Mouse (Mus musculus): Measurements from ENCODE around the gene Rnf130. TPM values are rescaled to one million over a fixed set of nuclear protein-coding genes. Genes with fewer than 3 reads are reported as not detected.

The Rnf130 gene
- total RNA-seq, 2 experiments from 2014 or later, result 41.3 to 51.8 TPM

GRCm38 (mm10) chr11:50062116-50062515 is 37.0 kb downstream of the Rnf130 start:
- Histone ChIP-seq H3K27ac (no peak overlapping the region), H3K4me3 (no peak overlapping the region)
- intact Hi-C loops (cut with DNase I), result no loop called here
- DNase-seq, result no peak
- no peak for TF ChIP-seq CTCF (IDR thresholded peaks at IDR 0.05)

GRCm38 (mm10) chr11:50066088-50066487 is 40.9 kb downstream of the Rnf130 start:
- Histone ChIP-seq H3K4me3 (peak overlapping the region; percentile 2; the same call in 1 of the 2 replicates), H3K27ac (peak overlapping the region; percentile 61)
- DNase-seq, result no peak
- TF ChIP-seq CTCF (IDR thresholded peaks at IDR 0.05), result no peak
- intact Hi-C loops (cut with DNase I), result loop anchor here (5.0 kb wide), 1 partner anchor 39 kb away; the partner anchor contains the start of gene Rnf130

GRCm38 (mm10) chr11:50073830-50074229 is 48.7 kb downstream of the Rnf130 start:
- no peak overlapping the region for H3K4me3 ChIP-seq
- peak; percentile 26 for DNase-seq
- H3K27ac ChIP-seq, result no peak overlapping the region
- TF ChIP-seq CTCF (IDR thresholded peaks at IDR 0.05), result no peak
- intact Hi-C loops (cut with DNase I), result no loop called here

GRCm38 (mm10) chr11:50076756-50077155 is 51.6 kb downstream of the Rnf130 start:
- H3K4me3 ChIP-seq, result no peak overlapping the region
- DNase-seq, result no peak

GRCm38 (mm10) chr11:50081365-50082190 is 56.4 kb downstream of the Rnf130 start:
- no peak for TF ChIP-seq CTCF (IDR thresholded peaks at IDR 0.05)
- Histone ChIP-seq H3K27ac (no peak overlapping the region), H3K4me3 (no peak overlapping the region)
- no peak for DNase-seq
- intact Hi-C loops (cut with DNase I), result no loop called here

More at GRCm38 (mm10) chr11:50076756-50077155, 51.6 kb downstream of the Rnf130 start:
- H3K27ac ChIP-seq, result no peak overlapping the region
- intact Hi-C loops (cut with DNase I), result no loop called here
- no peak for TF ChIP-seq CTCF (IDR thresholded peaks at IDR 0.05)

GRCm38 (mm10) chr11:50086211-50086610 is 61.1 kb downstream of the Rnf130 start:
- H3K27ac ChIP-seq, result no peak overlapping the region
- H3K4me3 ChIP-seq, result no peak overlapping the region
- intact Hi-C loops (cut with DNase I), result no loop called here
- TF ChIP-seq CTCF (IDR thresholded peaks at IDR 0.05), result no peak
- no peak for DNase-seq

- Histone ChIP-seq H3K4me3 (no peak overlapping the region), H3K27ac (no peak overlapping the region)
- TF ChIP-seq CTCF (IDR thresholded peaks at IDR 0.05), result no peak
- DNase-seq, result no peak
- intact Hi-C loops (cut with DNase I), result no loop called here
Measured at GRCm38 (mm10) chr11:50089840-50090239, 64.7 kb downstream of the Rnf130 start.

- TF ChIP-seq CTCF (IDR thresholded peaks at IDR 0.05), result no peak
- H3K4me3 ChIP-seq, result no peak overlapping the region
- intact Hi-C loops (cut with DNase I), result no loop called here
- no peak for DNase-seq
- 0 out of 2 replicates have a peak overlapping the region, but pooled peaks have one; percentile 4 for H3K27ac ChIP-seq
Measured at GRCm38 (mm10) chr11:50090982-50091675, 66.0 kb downstream of the Rnf130 start.

GRCm38 (mm10) chr11:50091681-50092080 is 66.5 kb downstream of the Rnf130 start:
- Histone ChIP-seq H3K27ac (no peak overlapping the region), H3K4me3 (no peak overlapping the region)
- intact Hi-C loops (cut with DNase I), result no loop called here
- DNase-seq, result no peak
- TF ChIP-seq CTCF (IDR thresholded peaks at IDR 0.05), result no peak

GRCm38 (mm10) chr11:50095661-50096060 is 70.5 kb downstream of the Rnf130 start:
- no peak for DNase-seq
- no peak for TF ChIP-seq CTCF (IDR thresholded peaks at IDR 0.05)
- no peak overlapping the region for H3K27ac ChIP-seq
- H3K4me3 ChIP-seq, result no peak overlapping the region
- intact Hi-C loops (cut with DNase I), result no loop called here

GRCm38 (mm10) chr11:50097091-50097490 is 71.9 kb downstream of the Rnf130 start:
- no peak for TF ChIP-seq CTCF (IDR thresholded peaks at IDR 0.05)
- H3K4me3 ChIP-seq, result no peak overlapping the region
- DNase-seq, result no peak
- intact Hi-C loops (cut with DNase I), result no loop called here
- H3K27ac ChIP-seq, result no peak overlapping the region

- intact Hi-C loops (cut with DNase I), result no loop called here
- TF ChIP-seq CTCF (IDR thresholded peaks at IDR 0.05), result no peak
- peak overlapping the region; percentile 13; the same call in 1 of the 2 replicates for H3K27ac ChIP-seq
- no peak for DNase-seq
- H3K4me3 ChIP-seq, result no peak overlapping the region
Measured at GRCm38 (mm10) chr11:50098961-50099481, 73.9 kb downstream of the Rnf130 start.

- no peak overlapping the region for H3K4me3 ChIP-seq
- DNase-seq, result no peak
- TF ChIP-seq CTCF (IDR thresholded peaks at IDR 0.05), result no peak
- peak overlapping the region; percentile 13; the same call in 1 of the 2 replicates for H3K27ac ChIP-seq
- intact Hi-C loops (cut with DNase I), result no loop called here
Measured at GRCm38 (mm10) chr11:50099692-50100091, 74.5 kb downstream of the Rnf130 start.

Data from gastrocnemius, adult 2 months (tissue).